Mouse (Mus musculus): ENCODE results near the gene Fam20b.

The Fam20b gene

GRCm38 (mm10) chr1:156730802-156731201 lies 11.9 kb upstream of the Fam20b start:
- DNase-seq (ENCODE audit: low read depth in 2 of 2, low spot score in 2 of 2) = peak in 1 of 2 experiments; percentile 21

- no peak for DNase-seq (ENCODE audit: low read depth in 2 of 2, low spot score in 2 of 2)
Observed at GRCm38 (mm10) chr1:156727234-156728108, 8.6 kb upstream of the Fam20b start.

GRCm38 (mm10) chr1:156722089-156722488 lies 3.2 kb upstream of the Fam20b start:
- no peak for DNase-seq (ENCODE audit: low read depth in 2 of 2, low spot score in 2 of 2)

GRCm38 (mm10) chr1:156720046-156720445 lies 1.2 kb upstream of the Fam20b start:
- DNase-seq (ENCODE audit: low read depth in 2 of 2, low spot score in 2 of 2) = no peak

GRCm38 (mm10) chr1:156718286-156718949 lies 468 bp downstream of the Fam20b start:
- peak; percentile 32 to 48 for DNase-seq (ENCODE audit: low read depth in 2 of 2, low spot score in 2 of 2)

DNA sequence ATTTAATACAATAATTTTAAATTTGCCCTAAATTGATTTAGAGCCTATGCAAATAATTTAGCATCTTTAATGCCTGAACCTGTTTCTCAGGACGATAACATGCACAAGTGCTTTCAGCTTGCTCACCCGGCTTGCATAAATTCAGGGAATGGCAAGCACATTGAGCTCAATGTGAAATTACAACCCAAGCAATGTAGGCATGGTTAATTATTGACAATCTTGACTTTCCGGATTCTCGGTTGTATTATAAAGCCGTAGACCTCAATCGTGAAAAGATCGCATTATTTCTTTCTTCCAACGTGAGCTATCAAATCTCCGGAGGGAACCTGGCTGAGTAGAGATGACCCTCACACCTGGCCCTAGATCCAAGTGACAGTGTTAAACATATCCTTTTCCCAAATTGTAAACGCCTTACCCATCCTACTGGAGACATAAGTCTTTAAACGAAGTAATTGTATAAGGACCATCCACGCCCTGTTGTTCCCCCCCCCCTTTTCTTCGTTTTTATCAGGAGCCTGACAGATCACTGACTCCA lies 1.1 kb downstream of the Fam20b start:
- no peak for DNase-seq (ENCODE audit: low read depth in 2 of 2, low spot score in 2 of 2)

DNA sequence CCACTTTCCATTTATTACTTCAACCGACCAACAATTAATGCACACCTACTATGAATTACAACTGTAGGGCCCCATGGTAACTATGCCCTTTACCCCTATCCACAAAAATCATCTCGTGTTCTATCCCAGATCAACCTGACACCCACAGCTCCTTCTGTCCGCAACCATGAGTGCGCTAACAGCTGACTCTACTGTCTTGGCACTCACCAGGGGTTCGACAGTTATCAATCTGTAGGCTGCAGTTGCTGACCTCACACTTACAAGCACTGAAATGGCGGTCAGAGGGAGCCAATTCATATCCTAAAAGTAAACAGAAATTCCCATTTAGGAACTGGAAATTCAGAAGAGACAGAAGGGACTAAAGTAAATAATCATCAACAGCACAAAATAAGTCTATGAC lies 2.2 kb downstream of the Fam20b start:
- DNase-seq (ENCODE audit: low read depth in 2 of 2, low spot score in 2 of 2) = no peak

DNA sequence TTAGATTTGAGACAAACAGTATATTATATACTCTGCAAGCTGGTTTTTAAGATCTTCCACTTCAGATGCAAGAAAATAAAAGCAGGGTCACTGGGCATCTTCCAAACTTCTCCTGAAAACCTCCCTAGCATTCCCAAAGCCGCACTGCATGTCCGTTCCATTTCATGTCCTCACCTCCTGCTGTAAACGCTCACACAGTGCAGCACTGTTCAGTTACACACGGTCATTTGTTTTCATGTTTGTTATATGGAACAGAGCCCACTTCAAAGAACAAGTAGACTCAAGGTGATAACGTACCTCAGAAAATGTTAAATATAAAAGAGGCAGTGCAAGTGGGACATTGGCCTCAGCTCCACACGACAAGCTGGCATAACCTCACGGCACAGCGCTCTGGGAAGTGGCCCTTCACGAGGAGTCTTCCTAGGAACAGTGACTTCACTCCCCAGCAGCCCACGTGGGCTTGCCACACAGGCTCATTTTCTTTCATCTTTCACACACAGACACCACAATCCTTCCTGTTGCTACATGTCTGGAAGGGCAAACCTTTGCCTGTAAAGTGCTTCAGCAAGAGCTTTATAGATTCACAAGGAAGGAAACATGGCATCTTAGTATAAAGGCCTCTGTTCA lies 8.3 kb downstream of the Fam20b start:
- DNase-seq (ENCODE audit: low read depth in 2 of 2, low spot score in 2 of 2) = peak; percentile 13 to 25

DNA sequence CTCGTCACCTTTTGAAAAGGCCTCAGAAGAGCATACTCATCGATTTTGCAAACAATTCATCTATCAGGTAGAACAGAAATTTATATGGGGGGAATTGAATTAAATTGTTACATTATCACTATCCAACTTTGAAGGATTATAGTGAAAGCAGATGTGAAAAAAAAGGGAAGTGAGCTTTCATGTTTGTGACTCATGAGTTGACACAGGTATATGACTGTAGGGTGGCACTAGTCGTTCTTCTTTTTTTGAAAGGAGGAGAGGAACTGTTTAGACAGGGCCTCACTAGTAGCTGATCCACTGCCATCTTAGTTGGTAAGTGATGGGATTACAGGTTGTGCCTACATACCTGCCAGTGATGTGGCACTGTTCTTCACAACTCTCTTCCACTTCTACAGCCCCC lies 10.2 kb downstream of the Fam20b start:
- DNase-seq (ENCODE audit: low read depth in 2 of 2, low spot score in 2 of 2) = no peak

DNA sequence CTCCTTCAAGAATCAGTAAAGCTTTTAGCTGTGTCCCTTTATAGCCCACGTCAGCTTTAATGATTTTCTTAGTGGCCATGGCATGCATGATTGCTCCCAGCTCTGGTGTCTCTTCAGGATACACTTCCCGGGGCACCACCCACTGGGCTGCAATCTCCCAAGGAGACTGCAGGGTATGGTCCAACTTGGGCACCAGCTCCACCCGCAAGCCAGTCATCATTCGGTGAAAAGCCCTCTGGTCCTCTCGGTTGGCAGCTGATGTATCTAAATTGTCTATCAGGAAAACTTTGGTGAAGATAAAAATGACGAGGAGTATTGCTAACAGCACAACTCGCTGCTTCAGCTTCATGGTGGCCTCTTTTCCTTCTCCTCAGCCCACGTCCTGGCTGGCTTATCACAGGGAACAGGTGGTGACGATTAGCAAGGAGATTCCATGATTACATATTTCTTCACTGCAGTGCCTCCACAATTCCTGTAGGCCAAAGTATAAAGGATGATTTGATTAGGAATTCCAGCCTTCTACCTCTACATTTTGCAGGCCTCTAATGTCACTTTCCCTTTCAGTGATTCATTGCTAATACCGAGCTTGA lies 13.1 kb downstream of the Fam20b start:
- DNase-seq (ENCODE audit: low read depth in 2 of 2, low spot score in 2 of 2) = no peak

GRCm38 (mm10) chr1:156703444-156703843 lies 15.4 kb downstream of the Fam20b start:
- DNase-seq (ENCODE audit: low read depth in 2 of 2, low spot score in 2 of 2) = no peak

DNA sequence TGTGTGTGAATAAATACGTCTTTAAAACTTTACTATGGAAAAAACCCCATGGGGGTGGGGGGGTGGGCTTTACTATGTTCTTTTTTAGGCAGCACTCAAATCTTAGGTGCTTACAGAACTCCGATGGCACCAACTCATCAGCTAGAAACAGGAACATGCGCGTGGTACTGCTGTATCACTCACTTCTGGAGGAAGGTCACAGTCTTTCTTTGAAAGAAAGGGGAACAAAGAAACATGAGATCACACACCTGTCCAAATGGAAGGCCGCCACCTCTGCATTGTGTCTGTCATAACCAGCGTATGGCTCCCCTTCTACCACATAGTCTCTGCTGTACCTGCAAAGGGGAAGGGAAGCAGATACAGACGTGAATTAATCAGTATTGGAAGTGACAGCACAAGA lies 16.7 kb downstream of the Fam20b start:
- no peak for DNase-seq (ENCODE audit: low read depth in 2 of 2, low spot score in 2 of 2)

DNA sequence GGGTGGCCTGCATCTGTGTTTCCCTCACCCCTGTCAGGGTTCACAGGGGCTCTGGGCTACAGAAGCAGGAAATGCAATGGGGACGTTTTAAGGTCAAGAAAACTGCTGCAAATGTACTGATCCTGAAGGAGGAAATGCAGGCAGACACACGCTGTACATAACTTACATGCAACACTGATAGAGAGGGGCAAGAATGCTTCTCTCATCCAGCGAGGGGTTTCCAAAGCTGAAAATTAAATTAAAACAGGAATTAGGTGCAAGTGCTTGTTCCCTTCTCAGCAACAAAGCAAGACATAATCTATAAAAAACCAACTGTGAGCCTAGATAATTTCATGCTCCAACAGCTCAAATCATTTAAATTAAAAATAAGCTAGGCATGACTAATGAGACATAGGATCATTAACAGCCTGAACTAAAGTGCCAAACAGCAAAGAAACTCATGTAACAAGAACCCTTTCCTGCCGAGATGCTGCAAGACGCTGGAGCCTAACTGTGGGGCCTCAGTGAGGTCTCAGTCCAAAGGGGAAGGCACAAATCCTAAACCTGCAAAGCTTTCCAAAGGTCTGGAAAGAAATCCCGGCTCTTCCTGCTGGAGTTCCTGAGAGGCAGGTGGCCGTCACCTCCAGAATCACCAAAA lies 32.7 kb downstream of the Fam20b start:
- no peak for DNase-seq (ENCODE audit: low read depth in 2 of 2, low spot score in 2 of 2)

- DNase-seq (ENCODE audit: low read depth in 2 of 2, low spot score in 2 of 2) = no peak
Observed at GRCm38 (mm10) chr1:156679599-156679998, 39.3 kb downstream of the Fam20b start.

- no peak for DNase-seq (ENCODE audit: low read depth in 2 of 2, low spot score in 2 of 2)
Observed at GRCm38 (mm10) chr1:156677230-156677629, 41.7 kb downstream of the Fam20b start.

GRCm38 (mm10) chr1:156676596-156676995 lies 42.3 kb downstream of the Fam20b start:
- DNase-seq (ENCODE audit: low read depth in 2 of 2, low spot score in 2 of 2) = no peak

DNA sequence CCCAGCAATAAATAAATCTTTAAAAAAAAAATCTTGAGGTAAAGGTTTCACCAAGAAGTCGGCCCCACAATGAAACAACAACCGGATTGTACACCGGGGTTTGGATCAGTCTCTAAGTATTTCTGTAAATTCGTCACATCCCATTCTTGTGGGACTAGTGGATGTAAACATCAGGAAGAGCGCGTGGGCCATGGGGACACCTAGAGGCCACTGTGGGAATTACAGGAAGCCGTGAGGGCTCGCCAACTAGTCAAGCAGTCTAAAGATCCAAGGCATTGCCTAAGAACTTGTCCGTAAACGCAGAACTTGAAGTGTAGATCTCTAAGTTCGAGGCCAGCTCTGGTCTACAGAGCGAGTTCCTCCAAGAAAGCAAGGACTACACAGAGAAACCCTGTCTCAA lies 42.7 kb downstream of the Fam20b start:
- DNase-seq (ENCODE audit: low read depth in 2 of 2, low spot score in 2 of 2) = peak; percentile 39 to 46

- peak; percentile 50 to 60 for DNase-seq (ENCODE audit: low read depth in 2 of 2, low spot score in 2 of 2)
Observed at GRCm38 (mm10) chr1:156674195-156675000, 44.5 kb downstream of the Fam20b start, which contains the start of gene Tor3a. Gene Tor3a (minus strand): TSS chr1:156674356.

DNA sequence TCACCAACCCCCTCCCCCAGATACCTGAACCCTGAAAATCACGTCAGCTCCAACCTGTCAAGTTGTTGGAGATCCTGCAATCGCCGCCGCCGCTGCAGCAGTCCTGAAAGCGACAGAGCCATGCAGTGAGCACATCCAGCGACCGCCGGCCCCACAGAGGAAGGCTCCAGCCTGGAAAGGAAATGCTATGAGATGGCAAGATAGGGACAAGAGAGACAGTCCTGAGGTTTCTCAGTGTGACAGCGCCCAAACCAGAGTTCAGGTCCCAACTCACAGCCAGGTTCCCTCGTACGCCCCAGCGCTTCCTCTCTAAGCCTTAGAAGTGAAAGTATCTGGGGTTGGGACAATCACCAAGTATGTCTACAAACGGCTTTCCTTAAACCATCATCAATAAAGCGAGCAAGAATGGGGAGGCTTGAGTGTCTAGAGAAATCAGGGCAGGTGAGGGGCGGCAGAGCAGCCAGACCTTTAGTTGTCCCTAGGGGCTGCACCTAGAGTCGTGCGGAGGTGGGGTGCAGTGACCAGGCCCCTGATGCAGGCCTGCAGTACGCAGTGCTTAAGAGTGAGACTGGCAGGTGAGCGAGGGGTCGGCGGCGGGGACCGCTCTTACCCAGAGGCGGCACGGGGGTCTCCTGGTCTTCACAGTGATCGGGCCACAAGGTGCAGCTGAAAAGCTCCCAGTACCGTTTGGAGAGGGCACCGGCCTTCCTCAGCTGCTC lies 45.3 kb downstream of the Fam20b start:
- peak; percentile 18 to 37 for DNase-seq (ENCODE audit: low read depth in 2 of 2, low spot score in 2 of 2)
